Mouse (Mus musculus) frontal cortex, postnatal 10 days (tissue): Measurements from ENCODE around the gene Akap5.

Experiments used
- DNase-seq, 2 experiments: peaks; one replicate each; pipeline ENCODE4 v3.0.0; 2022; ENCODE audit warnings: low spot score in 2 of 2, mixed read lengths in 1 of 2

The Akap5 gene

DNA sequence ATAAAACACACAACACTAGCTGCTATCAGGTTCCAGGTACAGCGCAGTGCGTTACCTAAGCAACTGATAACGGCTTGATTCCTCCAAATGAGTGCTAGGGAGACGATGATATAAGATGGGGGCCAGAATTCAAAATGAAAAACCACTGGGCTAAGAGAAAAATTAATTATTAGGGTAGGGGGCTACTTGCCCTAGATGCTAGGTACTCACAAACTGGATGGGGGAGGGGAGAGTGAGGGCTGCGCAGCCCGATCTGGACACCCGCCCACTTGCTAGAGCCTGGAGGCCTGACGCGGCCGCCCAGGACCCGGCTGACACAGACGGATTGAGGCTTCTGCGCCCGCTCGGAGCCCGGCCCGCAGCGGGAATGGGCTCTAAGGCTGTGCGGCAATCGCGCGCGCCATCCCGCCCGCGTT lies 44.1 kb downstream of the Akap5 start:
- no peak for DNase-seq

DNA sequence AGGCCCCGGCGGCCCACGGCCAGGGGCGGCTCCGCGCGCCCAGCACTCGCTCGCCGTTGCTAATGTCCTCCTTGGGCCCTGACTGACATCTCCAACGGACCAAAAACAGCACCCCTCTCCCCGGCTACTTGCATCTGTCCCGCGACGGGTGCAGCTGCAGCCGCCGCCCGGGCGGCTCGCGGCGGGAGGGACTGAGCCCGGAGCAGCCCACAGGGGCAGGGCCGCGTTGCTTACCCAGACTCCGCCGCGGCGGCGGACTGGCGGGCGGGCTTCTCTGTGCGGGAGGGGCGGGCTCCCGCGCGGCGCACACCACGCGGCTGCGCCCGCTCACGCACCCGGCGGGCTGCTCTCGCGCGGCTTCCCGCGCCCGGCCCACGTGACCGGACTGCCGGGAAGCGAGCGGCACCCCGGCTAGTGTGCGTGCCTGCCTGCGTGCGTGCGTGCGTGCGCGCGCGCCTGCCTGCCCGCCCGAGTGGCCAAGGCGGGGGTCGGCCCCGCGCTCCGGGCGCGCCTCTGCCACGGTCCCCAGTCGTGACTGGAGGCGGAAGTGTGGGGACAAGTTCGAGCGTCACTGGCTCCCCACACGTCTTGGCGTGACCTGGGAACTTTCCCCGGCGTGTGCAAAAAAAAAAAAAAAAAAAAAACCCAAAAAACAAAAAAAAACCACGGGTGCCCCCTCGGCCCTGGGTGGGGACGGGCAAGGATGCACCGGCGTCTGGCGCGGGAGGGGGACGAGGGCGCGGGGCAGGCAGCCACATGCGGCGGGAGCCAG lies 44.7 kb downstream of the Akap5 start, which contains the start of gene Zbtb25:
TSS of gene Zbtb25 (minus strand) at position 397 of the 772 bp plus-strand sequence.
- peak; percentile 89 to 90 for DNase-seq

GRCm38 (mm10) chr12:76369978-76370830 lies 45.5 kb downstream of the Akap5 start, which contains the start of gene Zbtb1:
Gene Zbtb1, plus strand, starts transcription at chr12:76370266.
- DNase-seq, result peak; percentile 73 to 79

- peak in 1 of 2 experiments; percentile 59 for DNase-seq
Measured at GRCm38 (mm10) chr12:76370831-76371571, 46.3 kb downstream of the Akap5 start.

DNA sequence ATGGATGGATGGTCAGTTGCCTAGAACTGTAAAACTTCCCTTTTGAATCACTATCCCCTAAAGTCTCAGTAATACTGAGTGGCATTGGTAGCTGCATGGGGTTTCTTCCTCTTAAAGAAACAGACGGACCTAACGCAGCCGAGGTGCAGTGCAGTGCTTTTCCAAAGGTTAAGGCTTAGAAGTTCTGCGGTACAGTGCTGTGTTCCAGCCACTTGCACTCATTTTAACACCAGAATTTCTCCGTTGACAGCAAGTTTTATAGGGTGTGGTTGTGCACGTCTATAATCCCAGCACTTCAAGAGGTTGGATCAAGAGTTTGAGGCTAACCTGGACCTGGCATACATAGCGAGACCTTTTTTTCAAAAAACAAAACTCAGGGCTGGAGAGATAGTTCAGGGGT lies 47.4 kb downstream of the Akap5 start:
- no peak for DNase-seq

DNA sequence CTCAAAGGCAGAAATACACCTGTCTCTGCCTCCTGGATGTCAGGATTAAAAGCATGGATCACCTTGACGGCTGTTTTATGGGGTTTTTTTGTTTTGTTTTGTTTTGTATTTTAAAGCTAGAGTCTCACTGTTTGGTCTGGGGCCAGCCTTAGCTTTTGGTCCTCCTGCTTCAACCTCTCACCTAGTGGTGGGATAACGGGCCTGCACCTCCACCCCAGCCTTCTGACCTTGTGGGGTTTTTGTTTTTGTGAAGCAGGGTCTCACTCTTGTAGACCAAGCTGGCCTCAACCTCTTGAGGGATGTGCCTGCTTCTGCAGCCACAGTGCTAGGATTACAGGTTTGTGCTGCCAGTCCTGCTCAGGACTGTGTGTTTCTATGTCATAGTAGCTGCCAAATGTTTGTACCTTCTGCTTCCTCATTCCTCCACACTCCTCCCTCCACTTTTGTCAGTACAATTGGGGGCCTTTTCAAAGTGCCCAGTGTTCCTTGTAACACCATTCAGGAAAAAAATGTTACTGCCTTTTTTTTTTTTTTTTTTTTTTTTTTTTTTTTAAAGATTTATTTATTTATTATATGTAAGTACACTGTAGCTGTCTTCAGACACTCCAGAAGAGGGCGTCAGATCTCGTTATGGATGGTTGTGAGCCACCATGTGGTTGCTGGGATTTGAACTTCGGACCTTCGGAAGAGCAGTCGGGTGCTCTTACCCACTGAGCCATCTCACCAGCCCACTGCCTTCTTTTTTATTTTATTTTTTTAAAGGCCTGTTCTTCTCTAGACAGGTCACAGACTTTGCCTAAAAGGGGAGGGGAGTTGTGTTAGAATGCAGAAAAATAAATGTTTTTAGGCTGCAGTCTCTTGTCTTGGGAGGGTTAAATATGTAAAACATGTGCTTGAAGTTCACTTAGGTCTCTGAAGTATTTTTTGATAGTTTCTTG lies 48.5 kb downstream of the Akap5 start:
- no peak for DNase-seq

GRCm38 (mm10) chr12:76373991-76374390 lies 49.3 kb downstream of the Akap5 start:
- DNase-seq, result no peak

DNA sequence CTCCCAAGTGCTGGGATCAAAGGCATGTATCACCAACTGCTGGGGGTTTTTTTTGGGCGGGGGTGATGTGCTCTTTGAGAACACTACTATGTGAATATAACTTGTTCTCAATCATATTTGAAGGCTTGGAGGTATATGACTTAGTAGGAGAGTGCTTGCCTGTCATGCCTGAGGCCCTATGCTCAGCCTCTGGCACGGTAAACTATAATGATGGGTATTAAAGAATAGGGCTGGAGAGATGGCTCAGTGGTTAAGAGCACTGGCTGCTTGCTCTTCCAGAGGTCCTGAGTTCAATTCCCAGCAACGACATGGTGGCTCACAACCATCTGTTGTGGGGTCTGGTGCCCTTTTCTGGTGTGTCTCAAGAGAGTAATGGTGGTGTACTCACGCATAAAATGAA lies 50.2 kb downstream of the Akap5 start:
- DNase-seq, result no peak

- DNase-seq, result no peak
Measured at GRCm38 (mm10) chr12:76375506-76375905, 50.8 kb downstream of the Akap5 start.

DNA sequence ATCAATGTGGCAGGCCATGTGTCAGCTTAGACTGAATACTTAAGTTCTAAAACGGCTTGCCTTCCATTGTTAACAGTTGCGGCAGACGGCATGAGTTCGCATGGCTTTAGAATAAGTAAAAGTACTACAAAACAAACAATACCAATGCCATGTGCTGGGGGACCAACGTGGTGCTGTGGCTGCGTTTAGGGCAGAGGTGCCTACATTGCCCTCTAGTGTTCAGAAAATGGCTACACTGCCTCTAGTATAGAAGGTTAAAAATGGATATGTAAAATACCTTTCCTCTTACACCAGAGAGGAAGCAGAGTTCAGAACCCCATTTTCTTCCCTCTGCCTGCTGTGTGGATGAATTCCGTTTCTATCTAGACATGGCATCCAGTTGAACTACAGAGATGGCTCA lies 52.0 kb downstream of the Akap5 start:
- no peak for DNase-seq

GRCm38 (mm10) chr12:76377059-76377458 lies 52.4 kb downstream of the Akap5 start:
- no peak for DNase-seq

DNA sequence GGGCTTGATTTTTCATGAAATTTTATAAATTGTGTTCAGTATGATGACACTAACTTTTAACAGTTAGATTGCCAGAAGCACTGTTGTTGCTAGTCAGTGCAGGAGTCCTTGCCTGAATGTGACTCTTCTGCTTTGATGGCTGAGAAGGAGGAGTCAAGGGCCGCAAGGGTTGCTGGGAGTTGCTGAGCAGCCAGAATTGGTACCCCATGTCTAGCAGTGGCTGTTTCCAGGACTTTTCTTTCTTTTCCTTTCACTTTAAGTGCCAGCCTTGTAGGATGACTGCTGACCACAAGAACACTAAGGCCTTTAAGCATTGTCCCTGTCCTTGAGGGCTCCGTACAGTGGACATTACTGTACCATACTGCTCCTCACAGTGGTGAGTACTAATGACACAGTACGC lies 53.0 kb downstream of the Akap5 start:
- no peak for DNase-seq

DNA sequence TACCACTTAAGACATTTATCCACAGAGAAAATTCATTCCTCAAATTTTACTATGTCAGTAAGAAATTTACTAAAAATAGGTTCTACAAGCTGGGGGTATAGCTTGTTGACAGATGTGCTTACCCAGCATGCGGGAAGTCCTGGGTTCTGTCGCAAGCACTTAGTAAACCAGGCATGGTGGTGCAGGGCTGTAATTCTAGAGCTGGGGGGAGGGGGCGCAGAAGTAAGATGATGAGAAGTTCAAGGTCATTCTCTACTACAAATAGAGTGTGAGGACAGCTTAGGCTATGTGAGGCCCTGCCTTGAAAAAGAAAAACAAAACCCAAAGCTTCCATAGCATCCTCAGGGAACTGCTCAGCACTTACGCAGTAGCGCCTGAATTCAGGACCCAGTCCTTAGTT lies 53.9 kb downstream of the Akap5 start:
- DNase-seq, result no peak

- DNase-seq, result no peak
Measured at GRCm38 (mm10) chr12:76380151-76380550, 55.5 kb downstream of the Akap5 start.
